Mouse (Mus musculus) CH12.LX (cell line): ENCODE results near the gene Als2cl. TPM values are rescaled to one million over a fixed set of nuclear protein-coding genes. Genes with fewer than 3 reads are reported as not detected.

ENCODE experiments used
- DNase-seq: peaks from one replicate; pipeline ENCODE4 v3.0.0-alpha.2; 2013; ENCODE audit errors: extremely low read depth
- H3K27ac ChIP-seq: 2 replicates; pipeline ENCODE4 v1.5.1; 2012; ENCODE audit warnings: low read depth, mild to moderate bottlenecking, control low read depth, moderate library complexity; ENCODE audit not compliant: insufficient read depth
- H3K27me3 ChIP-seq: replicated peaks from 2 replicates; pipeline ENCODE3; 2012; ENCODE audit warnings: inconsistent platforms
- H3K36me3 ChIP-seq, 2 experiments: replicated peaks in 1 of 2; 2 replicates each; pipeline versions ENCODE3 to v1.6.1; 2012; ENCODE audit warnings: inconsistent platforms in 1 of 2, low read length in 1 of 2, mild to moderate bottlenecking in 1 of 2, mixed read lengths in 1 of 2, moderate library complexity in 1 of 2; ENCODE audit not compliant: control insufficient read depth in 1 of 2, insufficient read depth in 1 of 2
- H3K4me1 ChIP-seq, 2 experiments: 2 replicates each; pipeline ENCODE4 v1.6.1; 2012; ENCODE audit warnings: inconsistent platforms in 1 of 2, moderate library complexity in 1 of 2; ENCODE audit not compliant: insufficient read depth in 2 of 2, control insufficient read depth in 1 of 2
- H3K4me2 ChIP-seq: 2 replicates; pipeline ENCODE4 v1.6.1; 2012; ENCODE audit warnings: low read depth, mild to moderate bottlenecking, control low read depth; ENCODE audit not compliant: poor library complexity, insufficient read depth, severe bottlenecking
- H3K4me3 ChIP-seq, 3 experiments: fragments of 150-350 bp in 1 of 3; sonication (generic) in 1 of 3; replicated peaks in 1 of 3; 2 replicates each; pipeline versions ENCODE3 to v1.5.1; 2011 to 2012; ENCODE audit warnings: low read depth in 2 of 3, low read length in 2 of 3, mild to moderate bottlenecking in 2 of 3, moderate library complexity in 2 of 3, control low read depth in 1 of 3, improper control_type of control experiment in 1 of 3, inconsistent platforms in 1 of 3, mixed read lengths in 1 of 3; ENCODE audit not compliant: poor library complexity in 1 of 3
- H3K79me2 ChIP-seq: replicated peaks from 2 replicates; pipeline ENCODE4 v1.6.1; 2012; ENCODE audit warnings: mild to moderate bottlenecking, moderate library complexity; ENCODE audit not compliant: control insufficient read depth, poor library complexity, insufficient read depth, severe bottlenecking; ENCODE audit errors: extremely low read depth
- H3K9ac ChIP-seq: 2 replicates; pipeline ENCODE4 v1.6.1; 2012; ENCODE audit warnings: low read depth, mild to moderate bottlenecking, control low read depth, moderate library complexity; ENCODE audit not compliant: insufficient read depth
- H3K9me3 ChIP-seq: replicated peaks from 2 replicates; pipeline ENCODE3; 2012; ENCODE audit warnings: low read length, inconsistent platforms, mixed read lengths
- BHLHE40 ChIP-seq: IDR thresholded peaks from 2 replicates; pipeline ENCODE4 v1.6.1; 2011; ENCODE audit warnings: mild to moderate bottlenecking, low read depth, low read length, improper control_type of control experiment
- CHD2 ChIP-seq: IDR thresholded peaks from 2 replicates; pipeline ENCODE4 v1.6.1; 2011; ENCODE audit warnings: low read length, improper control_type of control experiment
- CTCF ChIP-seq, 2 experiments: IDR thresholded peaks in 1 of 2; conservative IDR thresholded peaks in 1 of 2; 2 replicates each; pipeline ENCODE4 v1.5.1; 2011 to 2012; ENCODE audit warnings: low read depth in 2 of 2, low read length in 2 of 2, improper control_type of control experiment in 1 of 2, inconsistent platforms in 1 of 2, mild to moderate bottlenecking in 1 of 2, moderate library complexity in 1 of 2
- EP300 ChIP-seq: IDR thresholded peaks from 2 replicates; pipeline ENCODE4 v1.6.1; 2011; ENCODE audit warnings: low read length, improper control_type of control experiment
- JUND ChIP-seq: conservative IDR thresholded peaks from 2 replicates; pipeline ENCODE4 v1.6.1; 2011; ENCODE audit warnings: low read depth, low read length, improper control_type of control experiment
- MAFK ChIP-seq: IDR thresholded peaks from 2 replicates; pipeline ENCODE4 v1.6.1; 2011; ENCODE audit warnings: low read length, improper control_type of control experiment; ENCODE audit not compliant: insufficient replicate concordance
- NRF1 ChIP-seq: IDR thresholded peaks from 2 replicates; pipeline ENCODE4 v1.6.1; 2014; ENCODE audit warnings: low read depth, mild to moderate bottlenecking, inconsistent platforms, low read length, improper control_type of control experiment, moderate library complexity
- POLR2A ChIP-seq: IDR thresholded peaks from 2 replicates; pipeline ENCODE4 v1.6.1; 2011; ENCODE audit warnings: low read depth, mild to moderate bottlenecking, improper control_type of control experiment, low read length
- POLR2AphosphoS2 ChIP-seq: IDR thresholded peaks from 2 replicates; pipeline ENCODE4 v1.6.1; 2011; ENCODE audit warnings: low read depth, low read length, improper control_type of control experiment
- TBP ChIP-seq: conservative IDR thresholded peaks from 2 replicates; pipeline ENCODE4 v1.6.1; 2011; ENCODE audit warnings: low read depth, low read length, improper control_type of control experiment
- USF2 ChIP-seq: conservative IDR thresholded peaks from 2 replicates; pipeline ENCODE4 v1.6.1; 2011; ENCODE audit warnings: low read depth, low read length, improper control_type of control experiment
- ZMIZ1 ChIP-seq: IDR thresholded peaks from 2 replicates; pipeline ENCODE4 v1.6.1; 2012; ENCODE audit warnings: low read depth, mild to moderate bottlenecking, inconsistent platforms, low read length, improper control_type of control experiment
- dilution Hi-C: fragments of 300-500 bp; cut with MboI; formaldehyde crosslinking; loops from 2 replicates; pipeline ENCODE4 v1.14.3; 2020; ENCODE audit warnings: low sequenced_read_pairs; ENCODE audit not compliant: extremely low pct_unique_long_range_greater_than_20kb, extremely low pct_ligation_motif_present
- in situ Hi-C: fragments of 300-500 bp; cut with MboI; formaldehyde crosslinking; loops from 3 replicates; pipeline ENCODE4 v1.14.3; 2019; ENCODE audit warnings: low sequenced_read_pairs, low pct_ligation_motif_present, low pct_unique_long_range_greater_than_20kb, mixed read lengths
- polyA plus RNA-seq: library from polyadenylated mRNA; unstranded; fragments of >175 nt; gene quantifications from 2 replicates; pipeline ENCODE4 v1.2.1, GENCODE M21; 2012; ENCODE audit warnings: low read depth; ENCODE audit not compliant: insufficient read length
- total RNA-seq, 2 experiments: library from RNA; depleted of rRNA; stranded (reverse); fragments of 300-350 nt in 1 of 2; fragments of >200 nt in 1 of 2; gene quantifications; 2 replicates each; pipeline ENCODE4 v1.2.3; 2012 to 2014

Als2cl gene
- total and polyA plus RNA-seq, 3 experiments, result 2.4 to 3.4 (median 2.5) TPM

GRCm38 (mm10) chr9:110893429-110893828, 13.8 kb downstream of the Als2cl start:
- peaks cover 0 to 73% of the 10 kb centered on the region in 2 experiments for H3K36me3 ChIP-seq
- no peak overlapping the region for H3K9ac ChIP-seq
- TF ChIP-seq EP300 (no peak), TBP (no peak), CTCF (conservative IDR thresholded peaks at IDR 0.05 in 1 of 2, IDR thresholded peaks at IDR 0.05 in 1 of 2; ENCODE audit: low read depth in 2 of 2, low read length in 2 of 2) (no peak), BHLHE40 (no peak), ZMIZ1 (no peak), CHD2 (no peak), POLR2A (no peak), POLR2AphosphoS2 (no peak), JUND (no peak), NRF1 (no peak), USF2 (no peak), MAFK (no peak)
- no peaks in the 10 kb centered on the region for H3K9me3 ChIP-seq
- H3K79me2 ChIP-seq, result no peaks in the 10 kb centered on the region
- peaks cover 4 to 52% of the 10 kb centered on the region in 2 experiments; a peak in 3 of 4 replicates for H3K4me1 ChIP-seq
- H3K4me2 ChIP-seq, result no peak overlapping the region
- no peak overlapping the region for H3K4me3 ChIP-seq
- no peak overlapping the region for H3K27ac ChIP-seq
- DNase-seq, result no peak
- in situ Hi-C loops (no loop called here), dilution Hi-C loops (no loop called here)
- no peaks in the 10 kb centered on the region for H3K27me3 ChIP-seq

GRCm38 (mm10) chr9:110895507-110895906, 15.8 kb downstream of the Als2cl start:
- peaks cover 0 to 83% of the 10 kb centered on the region in 2 experiments for H3K36me3 ChIP-seq
- dilution Hi-C loops (no loop called here), in situ Hi-C loops (no loop called here)
- no peaks in the 10 kb centered on the region for H3K9me3 ChIP-seq
- no peak overlapping the region for H3K4me2 ChIP-seq
- no peaks in the 10 kb centered on the region for H3K27me3 ChIP-seq
- H3K79me2 ChIP-seq, result no peaks in the 10 kb centered on the region
- TF ChIP-seq CTCF (conservative IDR thresholded peaks at IDR 0.05 in 1 of 2, IDR thresholded peaks at IDR 0.05 in 1 of 2; ENCODE audit: low read depth in 2 of 2, low read length in 2 of 2), result peak; percentile 9 to 25; a peak in 2 of 4 replicates
- TF ChIP-seq EP300, result no peak
- H3K4me3 ChIP-seq, result no peak overlapping the region
- no peak overlapping the region for H3K9ac ChIP-seq
- no peak overlapping the region for H3K27ac ChIP-seq
- DNase-seq, result no peak
- peaks cover 4 to 39% of the 10 kb centered on the region in 2 experiments; a peak in 3 of 4 replicates for H3K4me1 ChIP-seq

GRCm38 (mm10) chr9:110895994-110896393, 16.3 kb downstream of the Als2cl start:
- in situ Hi-C loops, result no loop called here
- peaks cover 4 to 34% of the 10 kb centered on the region in 2 experiments; a peak in 3 of 4 replicates for H3K4me1 ChIP-seq

More at GRCm38 (mm10) chr9:110895994-110896393, 16.3 kb downstream of the Als2cl start:
- H3K4me3 ChIP-seq, result no peak overlapping the region
- TF ChIP-seq CTCF (conservative IDR thresholded peaks at IDR 0.05 in 1 of 2, IDR thresholded peaks at IDR 0.05 in 1 of 2; ENCODE audit: low read depth in 2 of 2, low read length in 2 of 2), result no peak
- TF ChIP-seq USF2, result no peak
- H3K4me2 ChIP-seq, result no peak overlapping the region
- no peak overlapping the region for H3K9ac ChIP-seq
- no peaks in the 10 kb centered on the region for H3K9me3 ChIP-seq
- H3K27me3 ChIP-seq, result no peaks in the 10 kb centered on the region
- DNase-seq, result no peak
- dilution Hi-C loops, result no loop called here
- H3K79me2 ChIP-seq, result no peaks in the 10 kb centered on the region
- H3K27ac ChIP-seq, result no peak overlapping the region
- peaks cover 0 to 78% of the 10 kb centered on the region in 2 experiments for H3K36me3 ChIP-seq
